Comparison of ENCODE assay signal across 12 mouse cellular contexts in genomic region chr12:53852432-53852831, GRCm38 (mm10).
"Had no signal": no experiment of that assay in that cellular context is flagged by ENCODE, and none has a peak within 500 bp of the region (broad histone marks: within the 10 kb centered on the region; RNA-seq: fewer than 3 reads in every experiment).

No protein-coding gene starts in this region.

- DNase-seq: left cerebral cortex, postnatal 4 days; liver; liver, embryonic 13.5 days; liver, postnatal 0 days; lung, adult 18-20 months; lung, adult 2 months; lung, embryonic 14.5 days; lung, postnatal 10 days; lung, postnatal 14 days; lung, postnatal 36 days; lung, postnatal 4 days; midbrain, embryonic 14.5 days had no signal
